Mouse (Mus musculus) forelimb bud, embryonic 11.5 days (tissue): ENCODE measurements around the gene Wdr6.
"Not testable (repeated sequence)": the region's sequence is repeated elsewhere in the genome, so short reads cannot be mapped to it uniquely, and the experiment has no call there.

Experiments used
- DNase-seq: peaks from one replicate; pipeline ENCODE4 v3.0.0-alpha.2; 2012; ENCODE audit warnings: low read depth, low spot score

Gene Wdr6

GRCm38 (mm10) chr9:108578545-108579343 lies at the start of gene Wdr6:
Gene Wdr6 (minus strand): TSS chr9:108578739.
- peak; percentile 97 for DNase-seq

DNA sequence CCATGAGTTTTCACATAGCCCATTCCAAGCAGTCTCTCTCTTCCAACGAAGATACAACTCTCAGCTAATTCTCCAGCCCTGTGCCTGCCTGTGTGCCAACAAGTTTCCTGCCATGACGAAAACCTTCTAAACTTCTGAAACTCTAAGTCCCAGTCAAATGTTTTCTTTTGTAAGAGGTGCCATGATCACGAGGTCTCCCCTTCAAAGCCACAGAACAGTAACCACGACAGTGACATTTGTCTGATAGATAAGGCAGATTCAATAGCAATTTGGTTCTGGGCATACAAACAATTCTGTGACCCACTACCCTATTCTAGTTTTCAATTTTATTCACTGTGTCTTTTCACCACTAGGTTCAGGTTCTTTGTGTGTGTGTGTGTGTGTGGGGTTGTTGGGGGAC lies 49.6 kb upstream of the Wdr6 start:
- no peak for DNase-seq

DNA sequence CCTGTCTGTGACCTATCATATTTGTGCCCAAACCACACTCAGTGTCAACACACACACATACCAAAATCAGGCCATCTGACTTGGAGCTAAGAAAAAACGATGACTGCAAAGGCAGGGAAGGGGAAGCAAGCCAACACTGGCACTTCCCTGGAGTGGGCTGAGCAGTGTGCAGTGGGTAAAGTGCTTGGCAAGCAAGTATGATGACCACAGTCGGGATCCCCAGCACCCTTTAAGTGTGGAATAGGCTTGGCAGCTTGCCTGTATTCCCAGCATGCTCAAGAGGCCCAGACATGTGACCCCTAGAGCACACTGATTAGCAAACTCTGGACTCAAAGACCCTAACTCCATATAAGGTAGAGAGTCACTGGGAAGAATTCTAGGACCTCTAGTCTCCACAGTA lies 48.0 kb upstream of the Wdr6 start:
- DNase-seq, result no peak

DNA sequence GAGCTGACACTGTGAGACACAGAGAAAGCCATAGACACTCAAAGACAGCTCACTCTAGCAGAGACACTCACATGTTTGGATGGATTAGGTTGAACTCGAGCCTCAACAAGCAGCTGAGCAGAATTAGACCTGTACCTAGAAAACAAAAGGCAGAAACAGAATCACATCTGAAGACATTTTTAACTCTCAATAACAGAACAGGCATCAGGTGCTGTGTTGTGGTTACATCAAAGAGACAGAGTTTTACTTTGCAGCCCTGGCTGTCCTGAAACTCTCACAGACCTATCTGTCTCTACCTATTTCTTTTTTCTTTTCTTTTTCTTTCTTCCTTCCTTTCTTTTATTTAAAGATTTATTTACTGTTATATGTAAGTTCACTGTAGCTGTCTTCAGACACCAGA lies 38.8 kb upstream of the Wdr6 start:
- no peak for DNase-seq

DNA sequence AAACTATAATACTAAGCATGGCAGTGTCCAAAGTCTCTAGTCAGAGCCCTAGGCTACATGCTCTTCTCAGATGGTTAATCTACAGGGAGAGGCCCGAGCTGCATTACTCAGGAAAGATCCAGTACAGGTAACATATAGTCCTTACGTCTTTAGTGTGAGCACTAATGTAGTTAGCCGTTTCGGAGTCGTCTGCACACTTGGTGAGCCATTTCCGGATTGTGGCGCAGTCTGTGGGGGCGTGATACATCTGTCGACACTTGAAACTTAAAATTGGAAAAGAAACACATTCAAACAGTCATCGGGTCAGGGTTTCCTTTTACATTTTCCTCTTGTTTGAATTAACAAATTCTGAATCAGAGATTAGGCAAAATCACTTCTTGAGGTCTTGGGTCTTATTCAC lies 32.9 kb upstream of the Wdr6 start:
- no peak for DNase-seq

GRCm38 (mm10) chr9:108608889-108609288 lies 30.4 kb upstream of the Wdr6 start:
- no peak for DNase-seq

- DNase-seq, result not testable (repeated sequence)
These were observed 29.4 kb upstream of the Wdr6 start for GRCm38 (mm10) chr9:108607929-108608328.

DNA sequence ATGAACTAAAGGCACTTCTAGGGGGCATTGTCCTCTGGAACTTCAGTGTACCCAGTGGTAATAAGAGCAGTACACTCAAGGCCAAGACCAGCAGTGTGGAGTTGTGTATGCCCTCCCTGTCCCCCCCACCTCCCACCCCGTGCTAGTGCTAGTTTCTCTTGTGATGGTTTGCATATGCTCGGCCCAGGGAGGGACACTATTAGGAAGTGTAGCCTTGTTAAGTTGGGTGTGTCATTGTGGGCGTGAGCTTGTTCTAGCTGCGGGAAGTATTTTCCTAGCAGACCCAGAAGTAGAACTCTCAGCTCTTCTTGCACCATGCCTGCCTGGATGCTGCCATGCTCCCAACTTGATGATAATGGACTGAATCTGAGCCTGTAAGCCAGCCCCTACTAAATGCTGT lies 23.4 kb upstream of the Wdr6 start:
- DNase-seq, result no peak

DNA sequence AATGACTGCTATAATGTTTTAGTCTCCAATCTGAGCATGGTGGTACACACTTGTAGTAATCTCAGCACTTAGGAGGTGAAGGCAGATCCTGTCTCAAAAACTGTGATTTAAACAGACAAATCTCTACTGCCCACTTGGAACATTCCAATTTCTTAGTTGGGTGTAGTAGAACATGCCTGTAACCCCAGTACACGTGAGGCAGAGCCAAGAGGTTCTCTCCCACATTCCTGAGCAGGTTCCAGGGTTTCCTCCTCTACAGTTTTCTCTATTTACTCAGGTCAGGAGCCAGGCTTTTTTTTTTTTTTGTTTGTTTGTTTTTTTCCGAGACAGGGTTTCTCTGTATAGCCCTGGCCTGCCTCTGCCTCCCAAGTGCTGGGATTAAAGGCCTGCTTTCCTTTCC lies 21.5 kb upstream of the Wdr6 start:
- DNase-seq, result no peak

DNA sequence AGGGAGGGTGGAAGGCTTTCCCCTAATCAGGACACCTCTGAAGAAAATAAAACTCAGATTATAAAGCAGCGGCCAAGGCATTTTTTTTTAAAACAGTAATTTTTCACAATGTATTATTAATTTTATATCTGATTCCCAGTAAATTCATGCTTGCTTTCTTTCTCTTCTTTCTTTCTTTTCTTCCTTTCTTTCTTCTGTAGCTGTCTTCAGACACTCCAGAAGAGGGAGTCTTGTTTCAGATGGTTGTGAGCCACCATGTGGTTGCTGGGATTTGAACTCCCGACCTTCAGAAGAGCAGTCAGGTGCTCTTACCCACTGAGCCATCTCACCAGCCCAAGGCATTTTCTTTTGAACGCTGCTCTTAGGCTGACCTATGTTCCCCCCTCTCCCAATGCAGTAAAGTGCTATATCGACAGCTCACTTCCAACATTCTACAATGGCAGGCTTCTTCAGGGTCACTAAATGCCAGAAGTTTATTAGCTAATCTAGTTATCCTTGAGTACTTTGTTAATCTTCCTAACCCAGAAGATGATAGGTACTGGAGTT lies 20.6 kb upstream of the Wdr6 start:
- DNase-seq, result no peak

- peak; percentile 30 for DNase-seq
These were observed 18.6 kb upstream of the Wdr6 start, which contains the start of gene P4htm for GRCm38 (mm10) chr9:108596998-108597764. Gene P4htm (minus strand): TSS chr9:108597667.

GRCm38 (mm10) chr9:108594354-108594753 lies 15.8 kb upstream of the Wdr6 start:
- DNase-seq, result no peak

DNA sequence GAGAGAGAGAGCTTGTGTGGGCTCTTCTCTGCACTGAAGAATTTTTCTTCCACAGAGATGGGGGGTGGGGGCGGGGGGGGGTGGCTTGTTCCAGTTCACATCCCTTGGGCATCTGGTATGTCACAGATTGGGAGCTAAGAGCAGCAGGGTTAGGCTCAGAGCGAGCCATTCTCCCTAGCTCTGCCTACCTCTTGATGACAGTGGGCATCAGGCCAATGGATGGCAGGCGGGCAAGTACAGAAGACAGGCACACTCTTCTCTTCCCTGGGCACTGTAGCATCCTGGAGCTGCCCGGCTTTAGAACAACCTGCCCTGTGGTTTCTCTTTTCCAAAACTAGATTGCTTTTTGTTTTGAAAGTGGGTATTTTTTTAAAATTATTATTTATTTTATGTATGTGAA lies 12.9 kb upstream of the Wdr6 start:
- no peak for DNase-seq

DNA sequence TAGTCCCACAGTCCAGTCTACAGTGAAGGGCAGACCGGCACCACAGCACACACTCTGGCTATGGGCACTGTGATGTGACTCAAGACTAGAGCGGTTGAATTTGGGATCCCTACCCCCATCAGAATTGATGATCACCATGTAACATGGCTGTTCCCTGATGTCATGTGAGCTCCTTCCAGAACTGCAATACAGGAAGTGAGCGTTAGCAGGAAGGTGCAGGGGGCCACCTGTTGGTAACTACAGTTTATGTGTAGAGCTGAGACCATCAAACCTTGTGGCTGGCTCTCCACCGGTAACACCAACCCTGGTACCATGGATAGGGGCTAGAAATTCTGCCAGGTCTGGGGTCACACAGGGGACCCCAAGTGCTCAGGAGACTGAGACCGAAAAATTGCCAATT lies 10.7 kb upstream of the Wdr6 start:
- DNase-seq, result no peak

GRCm38 (mm10) chr9:108587571-108588180 lies 9.1 kb upstream of the Wdr6 start:
- peak; percentile 91 for DNase-seq

GRCm38 (mm10) chr9:108579344-108579690 lies 778 bp upstream of the Wdr6 start:
- no peak for DNase-seq

DNA sequence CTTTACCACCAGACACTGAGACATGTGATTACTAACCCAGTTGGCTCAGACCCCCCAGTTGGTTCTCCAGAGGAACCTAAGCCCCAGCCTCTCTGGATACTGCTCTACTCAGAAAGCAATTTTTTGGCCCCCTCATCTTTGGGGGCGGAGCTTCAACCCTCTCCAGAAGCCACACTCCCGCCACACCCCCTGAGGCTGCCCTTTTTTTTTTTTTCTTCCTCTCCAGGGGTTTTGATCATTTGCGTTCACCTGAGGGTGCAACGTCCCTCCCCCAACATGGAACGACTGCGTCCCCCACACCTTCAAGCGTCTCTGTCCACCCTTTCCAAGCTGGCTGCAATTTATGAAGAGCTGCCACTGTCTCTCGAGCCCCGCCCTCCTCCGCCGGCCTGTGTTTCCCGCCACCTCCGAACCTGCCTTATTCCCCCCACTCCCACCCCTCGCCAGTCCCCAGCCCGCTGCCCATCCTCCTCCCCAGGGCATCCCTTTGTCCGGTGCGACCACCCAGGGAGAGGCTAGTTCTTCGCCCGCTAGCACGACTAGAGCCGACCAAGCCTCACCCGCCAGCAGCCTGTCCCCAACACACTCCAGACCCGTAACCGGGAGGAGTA lies 500 bp downstream of the Wdr6 start:
- no peak for DNase-seq

DNA sequence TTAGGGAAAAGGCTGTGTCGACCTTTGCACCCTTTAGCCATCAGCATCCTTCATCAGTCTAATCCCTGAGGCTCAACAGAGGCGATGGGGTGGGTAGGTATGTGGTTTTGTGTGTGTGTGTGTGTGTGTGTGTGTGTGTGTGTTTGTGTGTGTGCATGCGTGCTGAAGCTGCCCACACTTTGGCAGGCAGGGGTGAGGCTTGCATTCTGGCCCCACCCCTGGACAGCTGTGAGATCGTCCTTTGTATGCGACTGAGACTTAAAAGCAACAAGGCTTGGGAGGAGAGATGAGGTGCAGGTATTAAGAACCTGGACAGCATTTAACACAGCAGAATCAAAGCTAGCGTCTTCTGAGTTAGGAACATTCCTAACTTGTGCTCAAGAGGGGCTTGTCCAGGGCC lies 1.5 kb downstream of the Wdr6 start:
- no peak for DNase-seq

- no peak for DNase-seq
These were observed 2.9 kb downstream of the Wdr6 start for GRCm38 (mm10) chr9:108575321-108576297.

GRCm38 (mm10) chr9:108574921-108575320 lies 3.6 kb downstream of the Wdr6 start:
- no peak for DNase-seq
